Mouse (Mus musculus) gastrocnemius, adult 8-10 months (tissue): ENCODE results near the gene Rnf222. TPM values are rescaled to one million over a fixed set of nuclear protein-coding genes. Genes with fewer than 3 reads are reported as not detected.

Source experiments
- DNase-seq, 2 experiments: peaks; one replicate each; pipeline ENCODE4 v3.0.0; 2022; ENCODE audit warnings: low spot score in 2 of 2
- total RNA-seq, 4 experiments: library from RNA; stranded (reverse); gene quantifications; 2 replicates each; pipeline ENCODE4 v1.2.4; 2022

Gene Rnf222
- total RNA-seq, 4 experiments from 2014 or later, result 0.10 TPM; not detected in 3

DNA sequence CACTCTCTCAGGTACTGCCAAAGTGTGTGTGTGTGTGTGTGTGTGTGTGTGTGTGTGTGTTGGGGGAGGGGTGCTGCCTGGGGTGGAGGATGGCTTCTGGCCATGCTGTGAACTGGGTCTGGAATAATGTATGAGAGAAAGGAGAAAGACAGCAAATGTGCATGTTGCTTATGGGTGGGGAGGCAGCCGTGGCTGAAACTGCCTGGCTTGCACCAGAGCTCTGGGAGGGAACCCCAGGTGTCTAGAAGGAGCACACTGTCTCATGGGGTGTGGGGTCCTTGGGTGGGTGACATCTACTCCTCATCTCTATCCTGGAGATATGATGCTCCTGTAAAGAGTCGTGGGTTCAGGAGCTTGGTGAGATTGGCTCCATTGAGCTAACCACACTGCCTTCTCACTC lies 300 bp downstream of the Rnf222 start:
- no peak for DNase-seq

- DNase-seq, result no peak
Observed at GRCm38 (mm10) chr11:68890625-68891024, 2.3 kb downstream of the Rnf222 start.

DNA sequence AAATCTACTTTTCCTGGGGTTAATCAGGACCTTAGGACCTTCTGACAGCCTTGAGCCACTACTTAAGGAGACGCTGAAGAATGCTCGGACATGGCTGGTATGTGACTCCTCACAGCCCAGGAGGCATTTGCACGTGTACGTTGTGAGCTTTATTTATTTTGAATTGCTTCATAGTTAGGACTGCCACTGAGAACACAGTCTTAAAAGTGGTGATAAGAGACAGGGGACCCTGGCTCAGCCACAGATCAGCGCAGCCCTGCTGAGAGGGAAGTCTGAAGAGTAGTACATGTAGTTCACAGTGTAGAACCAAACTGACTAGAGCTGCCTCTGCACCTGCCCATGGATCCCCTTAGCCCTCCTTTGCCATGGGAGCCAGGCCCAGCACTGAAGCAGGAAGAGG lies 3.5 kb downstream of the Rnf222 start:
- DNase-seq, result no peak

GRCm38 (mm10) chr11:68892233-68892832 lies 4.0 kb downstream of the Rnf222 start:
- DNase-seq, result no peak

DNA sequence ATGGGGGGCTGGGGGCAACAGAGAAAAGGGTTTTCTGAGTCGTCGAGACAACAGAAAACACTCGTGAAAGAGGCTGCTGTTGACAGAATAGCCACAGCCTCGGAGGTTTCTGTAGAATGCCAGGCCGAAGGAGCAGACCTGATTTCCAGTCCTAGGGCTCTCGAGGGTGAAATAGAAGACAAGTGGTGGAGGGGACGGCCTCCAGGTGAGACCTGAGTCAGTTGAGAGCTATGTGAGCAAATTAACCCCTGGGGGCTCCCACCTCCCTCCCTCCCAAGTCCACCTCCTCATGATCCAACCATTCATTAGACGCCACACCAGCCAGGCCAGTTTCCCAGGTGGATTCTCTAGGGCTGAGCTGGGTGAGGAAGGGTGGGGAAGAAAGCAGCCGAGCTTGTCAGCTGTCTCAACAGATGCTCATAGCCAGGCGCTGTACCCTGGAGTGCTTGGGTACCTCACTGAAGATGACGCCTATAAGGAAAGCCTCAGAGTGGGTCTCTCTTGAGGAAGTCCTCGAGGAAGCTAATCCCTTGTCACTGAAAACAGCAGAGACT lies 5.6 kb downstream of the Rnf222 start:
- no peak for DNase-seq

GRCm38 (mm10) chr11:68896247-68896646 lies 7.9 kb downstream of the Rnf222 start:
- DNase-seq, result no peak

DNA sequence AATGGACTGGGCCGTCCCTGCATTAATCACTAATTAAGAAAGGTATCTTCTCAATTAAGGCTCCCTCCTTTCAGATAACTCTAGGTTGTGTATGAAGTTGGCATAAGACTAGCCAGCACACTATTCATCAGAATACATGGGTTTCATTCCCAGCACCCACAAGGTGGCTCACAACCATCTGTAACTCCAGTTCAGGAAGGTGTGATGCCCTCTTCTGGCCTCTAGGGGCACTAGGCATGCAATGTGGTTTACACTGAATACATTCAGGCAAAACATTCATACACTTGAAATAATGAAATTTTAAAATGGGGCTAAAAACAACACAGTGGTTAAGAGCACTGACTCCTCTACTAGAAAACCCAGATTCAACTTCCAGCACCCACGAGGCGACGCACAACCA lies 8.8 kb downstream of the Rnf222 start:
- no peak for DNase-seq

DNA sequence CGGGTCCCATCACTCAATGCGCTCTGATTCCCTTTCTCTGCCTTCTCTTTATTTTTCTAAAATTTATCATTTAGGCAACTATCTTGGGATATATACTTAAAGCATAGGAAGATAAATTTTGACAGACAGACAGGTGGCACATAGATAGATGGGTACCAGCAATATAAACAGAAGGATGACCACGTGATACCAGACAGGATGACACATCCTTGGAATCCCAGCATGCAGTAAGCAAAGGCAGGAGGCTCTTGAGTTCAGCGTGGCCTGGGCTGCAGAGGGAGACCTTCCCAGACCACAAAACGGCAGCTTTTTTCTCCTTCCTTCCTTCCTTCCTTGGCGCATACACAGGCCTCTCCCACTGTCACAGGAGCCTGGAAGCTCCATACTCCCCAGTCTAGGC lies 9.5 kb downstream of the Rnf222 start:
- no peak for DNase-seq

GRCm38 (mm10) chr11:68898790-68899189 lies 10.4 kb downstream of the Rnf222 start:
- DNase-seq, result no peak

GRCm38 (mm10) chr11:68899815-68900214 lies 11.5 kb downstream of the Rnf222 start:
- no peak for DNase-seq

DNA sequence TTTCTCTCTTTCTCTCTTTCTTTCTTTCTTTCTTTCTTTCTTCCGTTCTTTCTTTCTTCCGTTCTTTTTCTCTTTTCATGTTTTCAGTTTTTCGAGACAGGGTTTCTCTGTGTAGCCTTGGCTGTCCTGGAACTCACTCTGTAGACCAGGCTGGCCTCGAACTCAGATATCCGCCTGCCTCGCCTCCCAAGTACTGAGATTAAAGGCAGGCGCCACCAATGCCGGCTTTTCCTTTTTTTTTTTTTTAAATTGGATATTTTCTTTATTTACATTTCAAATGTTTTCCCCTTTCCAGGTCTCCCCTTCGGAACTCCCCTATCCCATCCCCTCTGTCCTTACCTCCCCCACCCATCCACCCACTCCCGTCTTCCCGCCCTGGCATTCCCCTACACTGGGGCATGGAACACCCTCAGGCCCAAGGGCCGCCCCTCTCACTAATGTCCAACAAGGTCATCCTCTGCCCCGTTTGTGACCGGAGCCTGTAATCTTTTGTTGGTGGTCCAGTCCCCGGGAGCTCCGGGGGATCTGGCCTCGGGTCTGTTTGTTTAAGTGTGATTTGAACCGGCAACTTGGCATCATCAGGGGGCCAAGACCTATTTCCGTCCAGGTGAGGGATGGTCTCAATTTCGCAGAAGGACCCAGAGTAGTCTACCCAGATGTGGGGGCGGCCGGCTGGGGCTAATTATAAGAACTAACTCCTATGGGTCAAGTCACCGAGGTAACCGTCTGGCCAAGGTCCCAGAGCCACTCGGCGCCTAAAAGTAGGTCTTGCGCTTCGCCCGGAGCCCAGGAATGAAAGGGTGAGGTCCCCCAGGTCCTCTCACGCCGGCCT lies 12.4 kb downstream of the Rnf222 start:
- DNase-seq, result no peak

DNA sequence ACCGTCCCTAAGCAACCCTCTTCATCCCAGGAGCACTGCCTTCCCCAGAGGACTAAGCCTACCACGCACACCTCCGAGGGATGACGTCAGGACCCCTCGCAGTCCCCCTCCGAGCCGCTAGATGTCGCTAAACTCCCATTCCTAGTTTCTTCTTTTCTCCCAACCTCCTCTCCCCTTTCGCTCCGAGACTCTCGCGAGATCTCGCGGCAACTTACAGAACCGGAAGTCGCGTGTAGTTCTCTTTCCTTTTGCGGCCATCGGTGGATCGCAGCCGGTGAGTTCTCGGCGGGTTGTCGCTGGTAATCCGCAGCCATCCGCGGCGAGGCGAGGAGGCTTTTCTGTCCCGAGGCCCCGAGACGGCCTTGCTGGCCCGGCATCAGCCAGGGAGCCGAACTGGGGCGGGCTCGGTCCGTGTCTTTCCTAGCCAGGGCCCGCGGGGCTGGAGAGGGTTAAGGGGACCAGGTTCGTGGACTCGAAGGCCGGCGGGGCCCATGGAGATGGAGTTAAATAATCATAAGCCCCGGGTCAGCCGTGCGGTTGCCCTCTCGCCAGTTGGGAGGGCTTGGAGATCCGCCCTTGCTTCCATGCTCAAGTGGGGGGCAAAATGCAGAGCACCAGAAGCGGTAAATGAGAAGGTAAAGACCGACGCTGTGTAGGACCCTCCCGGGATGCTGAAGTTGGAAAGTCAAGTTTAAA lies 13.1 kb downstream of the Rnf222 start, which contains the start of gene Rpl26:
Gene Rpl26, plus strand, starts transcription at position 233 of the 696 bp plus-strand sequence.
- peak; percentile 96 to 99 for DNase-seq

GRCm38 (mm10) chr11:68902047-68902364 lies 13.7 kb downstream of the Rnf222 start:
- no peak for DNase-seq

GRCm38 (mm10) chr11:68902367-68902766 lies 14.0 kb downstream of the Rnf222 start:
- DNase-seq, result no peak

GRCm38 (mm10) chr11:68902823-68903222 lies 14.5 kb downstream of the Rnf222 start:
- DNase-seq, result no peak

DNA sequence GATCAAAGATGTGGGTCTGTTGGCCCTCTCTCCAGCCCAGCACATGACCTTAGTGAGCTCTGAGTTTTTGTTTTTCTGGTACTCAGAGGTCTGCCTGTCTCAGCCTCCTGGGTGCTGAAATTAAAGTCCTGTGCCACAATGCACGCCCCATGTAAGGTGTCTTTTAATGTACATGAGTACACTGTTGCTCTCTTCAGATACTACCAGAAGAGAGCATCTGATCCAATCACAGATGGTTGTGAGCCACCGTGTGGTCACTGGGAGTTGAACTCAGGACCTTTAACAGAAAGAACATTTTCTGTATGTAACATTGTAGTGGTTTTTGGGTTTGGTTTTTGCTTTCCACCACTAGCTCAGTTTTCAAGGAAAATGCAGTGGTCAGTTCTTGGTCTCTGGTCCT lies 15.4 kb downstream of the Rnf222 start:
- DNase-seq, result no peak

DNA sequence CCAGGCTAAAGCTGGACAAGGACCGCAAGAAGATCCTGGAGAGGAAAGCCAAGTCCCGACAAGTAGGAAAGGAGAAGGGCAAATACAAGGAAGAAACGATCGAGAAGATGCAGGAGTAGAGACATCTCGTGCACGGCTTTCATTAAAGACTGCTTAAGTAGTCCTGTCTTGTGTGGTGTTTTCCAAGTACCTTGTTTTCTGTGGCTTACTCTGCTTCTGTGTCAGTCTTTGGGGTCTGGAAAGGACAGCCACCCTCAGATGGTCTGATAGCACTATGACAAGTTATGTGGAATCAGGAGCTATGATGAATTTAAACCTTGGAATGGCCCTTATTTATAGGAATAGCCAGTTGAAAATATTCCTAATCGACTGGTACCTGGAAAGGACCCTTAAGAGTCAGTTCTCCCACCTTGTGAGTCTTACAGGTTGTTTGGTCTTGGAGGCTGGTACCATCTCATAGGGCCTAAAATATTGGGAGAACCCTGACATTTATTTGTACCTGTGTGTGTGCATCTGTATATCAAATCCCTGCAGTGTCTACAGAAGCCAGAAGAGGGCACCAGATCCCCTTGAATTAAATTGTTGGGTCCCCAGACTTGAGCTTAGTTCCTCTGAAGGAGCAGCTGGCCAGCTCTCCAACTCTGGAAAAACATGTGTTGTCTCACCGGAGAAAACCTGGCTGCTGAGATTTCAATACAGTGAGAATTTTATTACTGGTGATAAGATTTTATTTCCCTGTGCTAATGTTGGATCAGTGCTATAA lies 16.2 kb downstream of the Rnf222 start:
- peak; percentile 60 to 61 for DNase-seq

- DNase-seq, result no peak
Observed at GRCm38 (mm10) chr11:68905138-68905531, 16.8 kb downstream of the Rnf222 start.

DNA sequence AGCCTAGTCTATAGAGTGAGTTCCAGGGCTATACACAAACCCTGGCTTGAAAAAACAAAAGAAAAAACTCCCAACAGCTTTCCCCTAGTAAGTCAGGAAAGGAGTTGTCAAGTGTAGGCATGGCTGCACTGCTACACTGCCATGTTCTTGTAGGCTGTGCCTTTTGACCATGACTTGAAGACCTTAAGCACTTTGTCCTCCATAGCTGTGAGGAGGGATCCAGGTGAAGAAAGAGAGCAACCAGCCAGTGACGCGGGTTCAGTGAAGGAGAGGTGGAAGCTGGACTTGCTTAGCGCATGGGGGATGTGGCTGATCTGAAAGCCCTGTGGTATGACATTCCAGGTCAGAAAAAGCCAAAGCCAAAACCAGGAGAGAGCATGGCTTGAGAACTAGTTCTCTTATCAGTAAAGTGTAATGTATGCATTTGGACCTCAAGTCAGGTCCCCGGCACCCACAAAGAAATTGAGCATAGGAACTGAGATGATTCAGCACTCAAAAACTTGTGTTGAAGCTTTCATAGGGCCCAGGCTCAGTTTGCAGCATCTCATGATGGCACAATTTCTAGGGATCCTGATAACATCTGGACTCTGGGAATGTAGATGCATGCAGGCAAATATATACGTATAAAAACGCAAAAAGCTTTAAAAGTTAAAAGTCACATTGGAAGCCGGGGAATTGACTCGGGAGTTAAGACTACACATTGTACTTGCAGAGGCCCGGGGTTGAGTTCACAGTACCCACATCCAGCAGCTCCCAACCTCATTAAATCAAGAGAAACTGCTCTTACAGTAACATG lies 17.5 kb downstream of the Rnf222 start:
- no peak for DNase-seq

- no peak for DNase-seq
Observed at GRCm38 (mm10) chr11:68906461-68906790, 18.1 kb downstream of the Rnf222 start.

- no peak for DNase-seq
Observed at GRCm38 (mm10) chr11:68907251-68907650, 18.9 kb downstream of the Rnf222 start.
